Mouse (Mus musculus) lung, embryonic 14.5 days (tissue): ENCODE results near the gene Arhgap31. TPM values are rescaled to one million over a fixed set of nuclear protein-coding genes. Genes with fewer than 3 reads are reported as not detected.

Experiments
- ATAC-seq: fragments of 200-750 bp; cut with Nextera tagmentation; 2 replicates; pipeline ENCODE4 v1.8.0; 2017; ENCODE audit warnings: mild to moderate bottlenecking, moderate TSS enrichment, moderate library complexity; ENCODE audit not compliant: insufficient read depth
- DNase-seq: peaks from one replicate; pipeline ENCODE4 v3.0.0-alpha.2; 2015
- H3K27ac ChIP-seq: fragments of 300-500 bp; sonication (generic); 2 replicates; pipeline ENCODE4 v1.5.1; 2014; ENCODE audit warnings: low read depth, mild to moderate bottlenecking, moderate library complexity
- H3K27me3 ChIP-seq: fragments of 300-500 bp; sonication (generic); 2 replicates; pipeline ENCODE4 v1.6.1; 2014; ENCODE audit warnings: low read length, control low read depth; ENCODE audit not compliant: insufficient read depth
- H3K36me3 ChIP-seq: fragments of 300-500 bp; sonication (generic); 2 replicates; pipeline ENCODE4 v1.6.1; 2014; ENCODE audit warnings: control low read depth; ENCODE audit not compliant: insufficient read depth
- H3K4me1 ChIP-seq: fragments of 300-500 bp; sonication (generic); 2 replicates; pipeline ENCODE4 v1.6.1; 2014; ENCODE audit warnings: antibody characterized with exemption, control low read depth; ENCODE audit not compliant: insufficient read depth
- H3K4me2 ChIP-seq: fragments of 300-500 bp; sonication (generic); 2 replicates; pipeline ENCODE4 v1.6.1; 2014; ENCODE audit warnings: mild to moderate bottlenecking
- H3K4me3 ChIP-seq: fragments of 300-500 bp; sonication (generic); 2 replicates; pipeline ENCODE4 v1.5.1; 2014; ENCODE audit warnings: low read depth, low read length
- H3K9ac ChIP-seq: fragments of 300-500 bp; sonication (generic); 2 replicates; pipeline ENCODE4 v1.6.1; 2014
- H3K9me3 ChIP-seq: fragments of 300-500 bp; sonication (generic); 2 replicates; pipeline ENCODE4 v1.6.1; 2016; ENCODE audit warnings: low read depth, low read length, control low read depth
- CTCF ChIP-seq: IDR thresholded peaks from 2 replicates; pipeline ENCODE4 v1.5.1; 2016; ENCODE audit warnings: antibody characterized with exemption, low read depth
- WGBS: fragments of 180-500 bp; shearing (Covaris S2); extraction: QIAGEN DNeasy Blood & Tissue Kit; methylation state at CpG from one replicate; pipeline ENCODE4 v1.1.7; 2014; 5-methylcytosine and 5-hydroxymethylcytosine counted together
- polyA plus RNA-seq: library from polyadenylated mRNA; unstranded; fragments of >200 nt; fragmentation: Nextera tagmentation; extraction: Ambion mirVana; gene quantifications from 2 replicates; pipeline ENCODE4 v1.2.1, GENCODE M21; 2014

The Arhgap31 gene
- 21.6 and 22.0 TPM in 2 replicates for polyA plus RNA-seq

DNA sequence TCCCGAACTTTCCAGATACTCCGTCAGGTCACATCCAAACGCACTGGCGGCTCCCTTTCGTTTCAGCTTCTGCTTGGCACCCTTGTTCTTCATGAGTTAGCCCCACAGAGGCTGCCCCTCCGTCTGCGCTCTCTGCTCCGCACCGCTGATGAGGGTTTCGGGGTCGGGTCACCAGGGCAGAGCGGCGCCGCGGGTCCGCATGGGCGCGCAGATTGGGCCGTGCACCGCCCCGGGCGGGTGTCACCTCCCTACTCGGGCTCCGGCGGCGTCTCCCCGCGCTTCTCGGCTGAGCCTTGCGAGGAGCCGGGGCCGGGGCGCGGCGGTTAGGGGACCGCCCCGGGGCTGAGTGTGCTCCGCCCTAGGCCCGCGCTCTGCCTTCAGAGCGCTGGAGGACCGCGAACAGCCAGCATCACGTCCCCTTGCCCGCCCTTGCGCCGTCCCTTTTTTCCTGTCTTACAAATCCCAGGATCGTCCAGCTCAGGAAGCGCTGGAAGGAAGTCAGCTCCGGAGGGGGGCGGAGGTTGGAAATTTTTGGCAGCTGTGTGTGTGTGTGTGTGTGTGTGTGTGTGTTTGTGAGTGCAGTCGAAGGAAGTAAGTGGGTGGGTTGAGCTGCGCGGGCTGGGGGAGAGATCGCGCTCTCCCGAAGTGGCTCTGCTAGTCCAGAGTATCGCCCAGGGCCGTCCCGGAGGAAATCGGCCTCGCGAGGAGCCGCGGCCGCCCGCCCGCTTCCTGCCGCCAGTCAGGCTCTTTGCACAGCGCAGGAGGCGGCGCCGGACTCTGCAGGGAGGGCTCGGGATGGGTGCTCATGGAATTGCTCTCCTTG lies at the start of gene Arhgap31:
Arhgap31 (minus strand) TSS at position 694 of the 823 bp plus-strand sequence.
- Histone ChIP-seq H3K9me3 (no peaks in the 10 kb centered on the region), H3K4me2 (peak within 1 kb of the TSS; percentile 66), H3K9ac (peak within 1 kb of the TSS; percentile 83), H3K36me3 (0 out of 2 replicates have a peak, but pooled peaks cover 4% of the 10 kb centered on the region), H3K27ac (peak within 1 kb of the TSS; percentile 97), H3K4me1 (0 out of 2 replicates have a peak, but pooled peaks cover 5% of the 10 kb centered on the region), H3K27me3 (no peaks in the 10 kb centered on the region), H3K4me3 (peak within 1 kb of the TSS; percentile 63)
- DNase-seq (peak; percentile 90), ATAC-seq (peak; percentile 94)
- no peak for TF ChIP-seq CTCF
- under 1% methylated on average over 71 of the region's 74 CpGs for WGBS

GRCm38 (mm10) chr16:38762401-38762800 lies 49.3 kb upstream of the Arhgap31 start:
- no peak overlapping the region for H3K9ac ChIP-seq
- no peaks in the 10 kb centered on the region for H3K4me1 ChIP-seq
- no peak overlapping the region for H3K27ac ChIP-seq
- no peaks in the 10 kb centered on the region for H3K27me3 ChIP-seq
- no peak overlapping the region for H3K4me2 ChIP-seq
- WGBS = 75% methylated on average over 8 of the region's 8 CpGs
- no peak for TF ChIP-seq CTCF
- no peaks in the 10 kb centered on the region for H3K9me3 ChIP-seq
- peaks cover 53% of the 10 kb centered on the region for H3K36me3 ChIP-seq
- DNase-seq (no peak), ATAC-seq (no peak)
- no peak overlapping the region for H3K4me3 ChIP-seq

- no peak overlapping the region for H3K27ac ChIP-seq
Measured at GRCm38 (mm10) chr16:38761972-38762371, 48.9 kb upstream of the Arhgap31 start.

DNA sequence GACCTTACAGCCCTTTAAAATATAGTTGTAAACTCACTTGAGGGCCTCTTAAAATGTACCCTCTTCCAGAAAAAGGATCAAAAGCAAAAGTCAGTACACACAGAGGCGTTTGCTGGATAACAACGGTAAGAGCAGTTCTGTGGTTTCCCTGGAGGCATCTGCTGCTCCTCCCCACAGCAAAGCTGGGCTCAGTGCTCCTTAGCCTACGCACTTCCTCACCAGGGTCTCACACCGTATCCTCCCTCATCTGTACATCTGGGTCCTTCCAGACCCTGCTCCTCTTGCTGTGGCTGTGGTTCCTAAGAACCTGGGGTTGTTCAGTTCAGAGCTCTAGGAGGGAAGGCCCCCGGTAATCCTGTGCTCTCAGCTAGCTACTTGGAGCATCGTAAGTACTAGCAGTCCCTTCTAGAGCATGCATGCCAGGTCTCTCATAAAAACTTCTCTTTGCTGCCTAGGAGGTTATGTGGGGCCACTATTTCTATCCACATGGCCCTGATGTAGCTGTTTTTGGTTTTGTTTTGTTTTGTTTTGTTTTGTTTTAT lies 47.8 kb upstream of the Arhgap31 start:
- no peak overlapping the region for H3K4me2 ChIP-seq
- no peak for TF ChIP-seq CTCF
- H3K9ac ChIP-seq = no peak overlapping the region
- no peak overlapping the region for H3K4me3 ChIP-seq
- WGBS = 83% methylated on average over 6 of the region's 6 CpGs
- no peak overlapping the region for H3K27ac ChIP-seq
- H3K9me3 ChIP-seq = no peaks in the 10 kb centered on the region
- peaks cover 48% of the 10 kb centered on the region for H3K36me3 ChIP-seq
- no peaks in the 10 kb centered on the region for H3K27me3 ChIP-seq
- ATAC-seq (no peak), DNase-seq (no peak)
- no peaks in the 10 kb centered on the region; the same call in 1 of the 2 replicates for H3K4me1 ChIP-seq

More at GRCm38 (mm10) chr16:38761972-38762371, 48.9 kb upstream of the Arhgap31 start:
- Histone ChIP-seq H3K9me3 (no peaks in the 10 kb centered on the region), H3K4me2 (no peak overlapping the region), H3K36me3 (peaks cover 53% of the 10 kb centered on the region), H3K9ac (no peak overlapping the region), H3K4me1 (no peaks in the 10 kb centered on the region), H3K27me3 (no peaks in the 10 kb centered on the region), H3K4me3 (no peak overlapping the region)
- peak; percentile 53 for DNase-seq
- ATAC-seq = no peak
- no peak for TF ChIP-seq CTCF
- 71% methylated on average over 5 of the region's 5 CpGs for WGBS

- Histone ChIP-seq H3K27ac (no peak overlapping the region), H3K4me2 (no peak overlapping the region), H3K4me3 (no peak overlapping the region), H3K27me3 (no peaks in the 10 kb centered on the region), H3K36me3 (peaks cover 44% of the 10 kb centered on the region), H3K9me3 (no peaks in the 10 kb centered on the region), H3K9ac (no peak overlapping the region), H3K4me1 (no peaks in the 10 kb centered on the region; the same call in none of the 2 replicates)
- ATAC-seq (no peak), DNase-seq (no peak)
- 89% methylated on average over 5 of the region's 5 CpGs for WGBS
- TF ChIP-seq CTCF = no peak
Measured at GRCm38 (mm10) chr16:38760239-38760638, 47.2 kb upstream of the Arhgap31 start.

DNA sequence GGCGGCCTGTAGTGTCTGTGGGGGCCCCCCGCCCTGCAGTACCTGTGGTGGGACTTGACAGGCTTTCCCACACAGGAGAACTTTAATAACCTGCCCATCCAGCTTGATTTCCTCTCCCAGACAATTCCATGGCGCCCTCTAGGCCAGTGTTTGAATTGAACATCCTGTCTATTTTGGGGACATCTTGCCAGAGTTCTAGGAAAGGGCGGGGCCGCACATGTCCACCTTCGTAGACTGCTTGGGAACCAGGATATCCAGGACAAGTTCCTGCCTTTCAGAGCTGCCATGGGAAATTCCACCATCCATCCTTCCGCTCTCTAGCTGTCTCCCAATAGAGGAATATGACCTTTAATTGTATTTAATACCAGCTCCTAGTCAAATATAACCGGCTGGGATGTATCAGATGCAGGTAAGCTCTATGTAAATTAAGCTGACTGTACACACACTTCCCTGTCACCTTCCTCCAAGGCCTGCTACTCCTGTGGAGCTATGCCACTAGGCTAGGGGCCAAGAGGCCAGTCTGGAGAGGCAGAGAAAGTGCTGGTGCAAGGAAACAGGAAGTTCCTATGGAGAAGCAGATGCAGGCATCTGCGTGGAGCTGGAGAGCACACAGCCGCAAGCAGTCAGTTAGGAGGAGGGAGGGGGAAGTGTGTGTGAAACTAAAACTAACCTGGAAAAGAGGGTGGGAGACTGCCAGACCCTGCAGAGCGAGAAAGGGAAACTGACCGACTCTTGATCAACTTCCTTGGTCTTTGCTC lies 45.2 kb upstream of the Arhgap31 start:
- TF ChIP-seq CTCF = no peak
- no peaks in the 10 kb centered on the region; the same call in none of the 2 replicates for H3K4me1 ChIP-seq
- H3K9me3 ChIP-seq = no peaks in the 10 kb centered on the region
- peak overlapping the region; percentile 19; the same call in 1 of the 2 replicates for H3K27ac ChIP-seq
- no peak overlapping the region for H3K4me2 ChIP-seq
- H3K4me3 ChIP-seq = no peak overlapping the region
- H3K36me3 ChIP-seq = peaks cover 52% of the 10 kb centered on the region
- 67% methylated on average over 12 of the region's 12 CpGs for WGBS
- H3K9ac ChIP-seq = no peak overlapping the region
- no peak for ATAC-seq
- no peaks in the 10 kb centered on the region for H3K27me3 ChIP-seq
- DNase-seq = peak; percentile 44

DNA sequence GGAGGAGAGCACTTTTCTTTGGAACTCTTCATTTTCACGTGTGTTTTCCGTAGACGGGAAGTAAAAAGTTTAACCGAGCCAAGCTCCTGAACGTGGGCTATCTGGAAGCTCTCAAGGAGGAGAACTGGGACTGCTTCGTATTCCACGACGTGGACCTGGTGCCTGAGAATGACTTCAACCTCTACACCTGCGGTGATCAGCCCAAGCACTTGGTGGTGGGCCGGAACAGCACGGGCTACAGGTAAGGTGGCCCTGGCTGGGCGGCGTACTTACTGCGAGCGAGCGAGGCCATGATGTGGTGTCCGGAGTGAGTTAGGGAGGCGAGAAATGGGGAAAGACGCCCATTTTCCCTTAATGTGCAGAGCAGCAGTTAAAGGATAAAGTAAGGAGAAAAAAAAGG lies 44.6 kb upstream of the Arhgap31 start:
- Histone ChIP-seq H3K4me3 (no peak overlapping the region), H3K27ac (peak overlapping the region; percentile 19; the same call in 1 of the 2 replicates), H3K36me3 (peaks cover 46% of the 10 kb centered on the region), H3K9ac (no peak overlapping the region), H3K27me3 (no peaks in the 10 kb centered on the region), H3K4me2 (no peak overlapping the region), H3K9me3 (no peaks in the 10 kb centered on the region), H3K4me1 (no peaks in the 10 kb centered on the region; the same call in none of the 2 replicates)
- WGBS = 95% methylated on average over 19 of the region's 19 CpGs
- ATAC-seq (no peak), DNase-seq (no peak)
- no peak for TF ChIP-seq CTCF
